Mouse (Mus musculus) MN1 (cell line): ENCODE results near the gene Vmn2r53.
"Not testable (repeated sequence)": the region's sequence is repeated elsewhere in the genome, so short reads cannot be mapped to it uniquely, and the experiment has no call there.

Experiments used
- DNase-seq: peaks from one replicate; pipeline ENCODE4 v3.0.0-alpha.2; 2016; ENCODE audit warnings: low spot score

Vmn2r53 gene

GRCm38 (mm10) chr7:12608688-12609087, at the start of gene Vmn2r53:
Gene Vmn2r53, minus strand, starts transcription at chr7:12608788.
- no peak for DNase-seq

DNA sequence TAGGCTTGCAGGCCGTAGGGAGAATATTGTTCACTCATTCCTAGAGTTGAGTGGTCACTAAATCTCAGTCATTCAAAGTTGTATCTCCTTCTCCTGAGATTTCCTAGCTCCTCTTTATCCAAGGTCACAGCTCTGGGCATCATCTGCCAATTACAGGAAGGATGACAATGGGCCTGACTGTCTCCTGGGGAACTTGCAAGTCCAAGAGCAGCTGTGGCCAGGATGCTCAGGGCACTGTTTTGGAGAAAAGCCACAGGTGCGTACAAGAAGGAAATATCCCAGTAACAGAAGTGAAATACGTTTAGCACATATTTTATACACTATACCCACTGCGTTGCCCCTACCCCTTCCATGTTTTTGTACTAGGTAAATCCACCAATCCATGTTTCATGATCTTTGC, 31.6 kb upstream of the Vmn2r53 start, which contains the start of gene Vmn2r54:
Vmn2r54 (minus strand) TSS at position 101 of the 400 bp plus-strand sequence.
- DNase-seq, result not testable (repeated sequence)
